21 mouse cellular contexts compared by ENCODE assay signal in genomic region chr5:65888102-65888501, GRCm38 (mm10). TPM values are rescaled to one million over a fixed set of nuclear protein-coding genes. Genes with fewer than 3 reads are reported as not detected.
DNase-seq lines count a peak whose midpoint lies in the region; ATAC-seq and TF ChIP-seq lines count a peak whose summit lies in the region.
"Had no signal": no experiment of that assay in that cellular context is flagged by ENCODE, and none has a peak within 500 bp of the region (broad histone marks: within the 10 kb centered on the region; RNA-seq: fewer than 3 reads in every experiment).

No protein-coding gene starts in this region.

- no peak overlapping the region for H3K4me3 ChIP-seq in heart, embryonic 13.5 days
- no peak overlapping the region for H3K4me3 ChIP-seq in stomach, embryonic 14.5 days (ENCODE audit: low read depth, low read length)
- no peak overlapping the region for H3K4me3 ChIP-seq in stomach, postnatal 0 days (ENCODE audit: low read depth, low read length)
- H3K4me3 ChIP-seq: embryonic facial prominence, embryonic 10.5 days; gastrocnemius, adult 2 months; heart, embryonic 12.5 days; hindbrain, embryonic 13.5 days had no signal

- H3K9ac ChIP-seq in heart, embryonic 13.5 days: no peak overlapping the region; the same call in 1 of the 2 replicates
- H3K9ac ChIP-seq in stomach, embryonic 14.5 days (replicated peaks; ENCODE audit: low read depth, low read length): no peak overlapping the region
- H3K9ac ChIP-seq in stomach, postnatal 0 days (ENCODE audit: low read length): no peak overlapping the region
- H3K9ac ChIP-seq: heart, embryonic 12.5 days; hindbrain, embryonic 13.5 days had no signal

- H3K4me1 ChIP-seq in heart, embryonic 13.5 days: peaks cover 17% of the 10 kb centered on the region
- no peaks in the 10 kb centered on the region for H3K4me1 ChIP-seq in stomach, embryonic 14.5 days (ENCODE audit: control insufficient read depth, insufficient read depth, low read length)
- no peaks in the 10 kb centered on the region for H3K4me1 ChIP-seq in stomach, postnatal 0 days (replicated peaks; ENCODE audit: control insufficient read depth, insufficient read depth)

- ATAC-seq in heart, embryonic 13.5 days (ENCODE audit: extremely low read depth, insufficient number of reproducible peaks, low FRiP score, low TSS enrichment): no peak
- ATAC-seq in stomach, embryonic 14.5 days (ENCODE audit: insufficient number of reproducible peaks, insufficient read depth, low FRiP score, low read depth): no peak
- ATAC-seq in stomach, postnatal 0 days (ENCODE audit: low FRiP score, low TSS enrichment): no peak
- ATAC-seq: forebrain, embryonic 14.5 days; hindbrain, postnatal 0 days had no signal

- no peak for TF ChIP-seq EP300 in stomach, postnatal 0 days (optimal IDR thresholded peaks at IDR 0.05)

- no peak for DNase-seq in heart, postnatal 36 days
- no peak for DNase-seq in stomach, postnatal 0 days (ENCODE audit: low spot score)
- peak; percentile 67 for DNase-seq in induced T-regulatory cell, adult 2 months (ENCODE audit: low read depth)
- no peak for DNase-seq in layer of hippocampus, adult 18-20 months (ENCODE audit: low spot score in 2 of 2)
- no peak for DNase-seq in kidney, adult 11 months
- DNase-seq: adrenal gland, adult 8-10 months; adrenal gland, postnatal 36 days; cerebellum, adult 2 months; cerebellum, postnatal 10 days; gastrocnemius, adult 2 months; gastrocnemius, postnatal 25 days; heart, adult 18-20 months had no signal

- H3K27me3 ChIP-seq in heart, embryonic 13.5 days (replicated peaks): no peaks in the 10 kb centered on the region
- H3K27me3 ChIP-seq in stomach, embryonic 14.5 days (ENCODE audit: control insufficient read depth, insufficient read depth, low read length): no peaks in the 10 kb centered on the region
- no peaks in the 10 kb centered on the region for H3K27me3 ChIP-seq in stomach, postnatal 0 days (ENCODE audit: control insufficient read depth, insufficient read depth, low read length)
- H3K27me3 ChIP-seq: heart, embryonic 12.5 days; hindbrain, embryonic 13.5 days had no signal

- H3K9me3 ChIP-seq in heart, embryonic 13.5 days: no peaks in the 10 kb centered on the region
- H3K9me3 ChIP-seq in stomach, embryonic 14.5 days (ENCODE audit: control insufficient read depth, low read depth, low read length): no peaks in the 10 kb centered on the region
- H3K9me3 ChIP-seq in stomach, postnatal 0 days (ENCODE audit: control insufficient read depth, low read length): no peaks in the 10 kb centered on the region
- H3K9me3 ChIP-seq: embryonic facial prominence, embryonic 10.5 days; heart, embryonic 12.5 days; hindbrain, embryonic 13.5 days had no signal

- no peak for TF ChIP-seq CTCF in stomach, postnatal 0 days (IDR thresholded peaks at IDR 0.05; ENCODE audit: low read depth)

- 86% methylated on average over 5 of the region's 5 CpGs for WGBS in heart, embryonic 13.5 days
- WGBS in stomach, embryonic 14.5 days: 87% methylated on average over 5 of the region's 5 CpGs
- 81% methylated on average over 5 of the region's 5 CpGs for WGBS in stomach, postnatal 0 days

- H3K27ac ChIP-seq in heart, embryonic 13.5 days (replicated peaks): 0 out of 2 replicates have a peak overlapping the region, but pooled peaks have one; percentile 54
- peak overlapping the region; percentile 61 for H3K27ac ChIP-seq in stomach, embryonic 14.5 days (ENCODE audit: low read length)
- H3K27ac ChIP-seq in stomach, postnatal 0 days (replicated peaks): no peak overlapping the region
- H3K27ac ChIP-seq: embryonic facial prominence, embryonic 10.5 days; gastrocnemius, adult 2 months; hindbrain, embryonic 13.5 days; hindbrain, postnatal 0 days had no signal

- intact Hi-C loops in heart, postnatal 36 days (cut with DNase I): no loop called here

- no peak overlapping the region for H3K4me2 ChIP-seq in heart, embryonic 13.5 days
- no peak overlapping the region for H3K4me2 ChIP-seq in stomach, embryonic 14.5 days (replicated peaks; ENCODE audit: low read depth, low read length)
- H3K4me2 ChIP-seq in stomach, postnatal 0 days (replicated peaks; ENCODE audit: low read depth): no peak overlapping the region
- H3K4me2 ChIP-seq: heart, embryonic 12.5 days; hindbrain, embryonic 13.5 days had no signal

- no peaks in the 10 kb centered on the region for H3K36me3 ChIP-seq in heart, embryonic 13.5 days
- no peaks in the 10 kb centered on the region for H3K36me3 ChIP-seq in stomach, embryonic 14.5 days (ENCODE audit: control insufficient read depth, insufficient read depth, low read length)
- no peaks in the 10 kb centered on the region for H3K36me3 ChIP-seq in stomach, postnatal 0 days (ENCODE audit: control insufficient read depth, insufficient read depth, low read length)
- H3K36me3 ChIP-seq: embryonic facial prominence, embryonic 10.5 days; heart, embryonic 12.5 days; hindbrain, embryonic 13.5 days had no signal

RNA-seq across cellular contexts. Expression of gene Rhoh, which starts 27.1 kb away (rescaled TPM):
- polyA plus RNA-seq in heart, embryonic 13.5 days (2015; fragmentation: Nextera tagmentation; extraction: Ambion mirVana): 0.86 and 0.99 TPM in 2 replicates
- total RNA-seq in heart, postnatal 36 days (2021): under 1 TPM; 0.42 to 0.92 TPM
- polyA plus RNA-seq in stomach, embryonic 14.5 days (2014; fragmentation: Nextera tagmentation; extraction: Ambion mirVana): 0.67 TPM in 2 replicates
- polyA plus RNA-seq in stomach, postnatal 0 days (2015; fragmentation: Nextera tagmentation; extraction: Ambion mirVana): 0.47 and 0.51 TPM in 2 replicates
- under 1 TPM; 0.63 to 0.89 TPM for total RNA-seq in layer of hippocampus, adult 18-20 months (2021)

RNA-seq across cellular contexts. Expression of gene Chrna9, which starts 46.6 kb away (rescaled TPM):
- polyA plus RNA-seq in heart, embryonic 13.5 days (2015; fragmentation: Nextera tagmentation; extraction: Ambion mirVana): not detected in 2 replicates
- not detected for total RNA-seq in heart, postnatal 36 days (2021)
- not detected in 2 replicates for polyA plus RNA-seq in stomach, embryonic 14.5 days (2014; fragmentation: Nextera tagmentation; extraction: Ambion mirVana)
- not detected in 2 replicates for polyA plus RNA-seq in stomach, postnatal 0 days (2015; fragmentation: Nextera tagmentation; extraction: Ambion mirVana)
- total RNA-seq in layer of hippocampus, adult 18-20 months (2021): not detected
- total RNA-seq: adrenal gland, adult 8-10 months; adrenal gland, postnatal 36 days; heart, adult 18-20 months; hematopoietic stem cell, adult 5-6 weeks; hindbrain, postnatal 0 days had no signal
- polyA plus RNA-seq: cerebellum, adult 2 months; forebrain, embryonic 14.5 days; heart, postnatal 0 days; hindbrain, embryonic 13.5 days; hindbrain, postnatal 0 days had no signal
